ENCODE assay signal across 8 mouse cellular contexts in genomic region chr7:67950815-67951531, GRCm38 (mm10). TPM values are rescaled to one million over a fixed set of nuclear protein-coding genes. Genes with fewer than 3 reads are reported as not detected.
A peak's percentile ranks its signal among the peaks of the same experiment; 100 is the strongest.
DNase-seq lines count a peak whose midpoint lies in the region; ATAC-seq lines count a peak whose summit lies in the region.

No protein-coding gene starts in this region.

- WGBS in intestine, embryonic 14.5 days, result under 1% methylated on average over 68 of the region's 71 CpGs

- H3K9me3 ChIP-seq in intestine, embryonic 14.5 days (ENCODE audit: control insufficient read depth, low read length), result no peaks in the 10 kb centered on the region

- H3K4me1 ChIP-seq in intestine, embryonic 14.5 days (replicated peaks; ENCODE audit: control insufficient read depth, insufficient read depth, low read length), result peaks cover 12% of the 10 kb centered on the region

- intact Hi-C loops in left cerebral cortex, postnatal 14 days (cut with DNase I), result loop anchor here (1.0 to 10.0 kb wide), 6 partner anchors 148 to 351 kb away; no protein-coding TSS in a partner anchor

- no peaks in the 10 kb centered on the region for H3K36me3 ChIP-seq in intestine, embryonic 14.5 days (ENCODE audit: control insufficient read depth, insufficient read depth, low read length)

- peak overlapping the region; percentile 87 for H3K4me3 ChIP-seq in intestine, embryonic 14.5 days (ENCODE audit: low read depth, low read length)

- peak overlapping the region; percentile 100 for H3K27ac ChIP-seq in intestine, embryonic 14.5 days (ENCODE audit: low read depth)

- no peaks in the 10 kb centered on the region for H3K27me3 ChIP-seq in intestine, embryonic 14.5 days (replicated peaks; ENCODE audit: control insufficient read depth, insufficient read depth, low read length)

- peak; percentile 80 for ATAC-seq in intestine, embryonic 14.5 days (replicated peaks; ENCODE audit: low FRiP score, low TSS enrichment, low read depth)
- ATAC-seq in megakaryocyte progenitor cell, adult 5-6 weeks (replicated peaks; ENCODE audit: poor library complexity), result peak; percentile 43

- H3K9ac ChIP-seq in intestine, embryonic 14.5 days (ENCODE audit: low read length), result peak overlapping the region; percentile 93

- DNase-seq in adrenal gland, adult 8-10 months, result peak; percentile 74
- peak; percentile 94 for DNase-seq in embryo, embryonic 11 days
- peak; percentile 82 for DNase-seq in gastrocnemius, postnatal 25 days
- DNase-seq in intestine, embryonic 14.5 days (ENCODE audit: low spot score), result peak; percentile 95
- DNase-seq in left cerebral cortex, postnatal 14 days (ENCODE audit: low spot score in 2 of 2), result peak; percentile 81 to 82
- peak; percentile 80 for DNase-seq in right cerebral cortex, postnatal 14 days
- peak; percentile 82 for DNase-seq in urinary bladder, postnatal 14 days (ENCODE audit: low spot score)

- H3K4me2 ChIP-seq in intestine, embryonic 14.5 days (ENCODE audit: low read length), result peak overlapping the region; percentile 97

RNA-seq across cellular contexts. Expression of gene Igf1r, which starts 1.7 kb away (rescaled TPM):
- 100 to 1,000 TPM in 2 of 4 experiments, 10 to 100 TPM in 2; 81.3 to 138 (median 103) TPM for total RNA-seq in adrenal gland, adult 8-10 months (2022)
- total RNA-seq in gastrocnemius, postnatal 25 days (2021), result 1 to 10 TPM; 9.5 to 9.6 TPM
- polyA plus RNA-seq in intestine, embryonic 14.5 days (2014; fragmentation: Nextera tagmentation; extraction: Ambion mirVana), result 18.4 and 18.5 TPM in 2 replicates
- total RNA-seq in left cerebral cortex, postnatal 14 days (2021), result 10 to 100 TPM; 39.0 to 49.5 TPM
- 46.1 and 50.3 TPM in 2 replicates for total RNA-seq in megakaryocyte progenitor cell, adult 5-6 weeks (2015)
- 22.4 and 25.0 TPM in 2 replicates for total RNA-seq in megakaryocyte progenitor cell, adult 5-6 weeks (2017)

Comparison
In these comparisons a context has a peak if more than half of its experiments do, and no peak if none do; other contexts are left out.
1. Peak in every context shown above with its lines: DNase-seq, ATAC-seq, H3K4me3 ChIP-seq and H3K27ac ChIP-seq.